Mouse (Mus musculus) liver, postnatal 0 days (tissue): ENCODE data around the gene Sdk1.

ENCODE experiments used
- CTCF ChIP-seq: sonication (generic); IDR thresholded peaks from 2 replicates; pipeline ENCODE4 v1.5.1; 2016; ENCODE audit warnings: antibody characterized with exemption, low read depth
- EP300 ChIP-seq: IDR thresholded peaks from 2 replicates; pipeline ENCODE4 v1.6.1; 2016; ENCODE audit warnings: antibody characterized with exemption, low read depth, mild to moderate bottlenecking

DNA sequence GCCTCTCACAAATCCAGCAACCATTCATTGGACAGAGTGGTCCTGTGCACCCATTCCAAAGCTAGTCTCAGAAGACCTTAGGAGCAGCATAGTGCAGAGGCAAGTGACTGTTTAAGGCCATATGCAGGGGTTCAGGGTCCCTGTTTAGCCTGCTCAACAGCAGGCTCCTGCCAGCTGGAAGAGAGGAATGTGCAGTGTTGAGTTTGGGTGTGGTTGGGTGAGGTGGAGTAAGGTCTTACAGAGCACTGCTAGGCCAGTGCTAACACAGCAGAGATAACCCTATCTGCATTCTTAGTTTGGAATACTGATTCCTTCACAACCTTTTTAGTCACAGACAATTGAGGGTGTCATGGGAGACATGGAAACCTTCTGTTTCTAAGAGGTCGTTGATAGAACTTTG, 206.0 kb downstream of the Sdk1 start:
- TF ChIP-seq CTCF (no peak), EP300 (no peak)
